Mouse (Mus musculus): ENCODE data around the gene Ank2.

- TF ChIP-seq CTCF (IDR thresholded peaks at IDR 0.05) (no peak), EP300 (IDR thresholded peaks at IDR 0.05) (no peak)
Measured at GRCm38 (mm10) chr3:127148648-127149047, 350.5 kb downstream of the Ank2 start.

Measured in lung, postnatal 0 days (tissue).